Mouse (Mus musculus) left cerebral cortex, postnatal 36 days (tissue): ENCODE data around the gene Gm12185. TPM values are rescaled to one million over a fixed set of nuclear protein-coding genes. Genes with fewer than 3 reads are reported as not detected.

Experiments used
- DNase-seq, 2 experiments: peaks; one replicate each; pipeline ENCODE4 v3.0.0; 2021 to 2022; ENCODE audit warnings: low spot score in 2 of 2, mixed read lengths in 1 of 2
- intact Hi-C: fragments of 180-260 bp; cut with DNase I; formaldehyde crosslinking; loops from one replicate; pipeline ENCODE4 v1.15.1; 2025
- total RNA-seq, 2 experiments: library from RNA; stranded (reverse); gene quantifications; 2 replicates each; pipeline ENCODE4 v1.2.3; 2021

Gene Gm12185
- total RNA-seq, 2 experiments from 2014 or later: 0.15 to 0.20 TPM

DNA sequence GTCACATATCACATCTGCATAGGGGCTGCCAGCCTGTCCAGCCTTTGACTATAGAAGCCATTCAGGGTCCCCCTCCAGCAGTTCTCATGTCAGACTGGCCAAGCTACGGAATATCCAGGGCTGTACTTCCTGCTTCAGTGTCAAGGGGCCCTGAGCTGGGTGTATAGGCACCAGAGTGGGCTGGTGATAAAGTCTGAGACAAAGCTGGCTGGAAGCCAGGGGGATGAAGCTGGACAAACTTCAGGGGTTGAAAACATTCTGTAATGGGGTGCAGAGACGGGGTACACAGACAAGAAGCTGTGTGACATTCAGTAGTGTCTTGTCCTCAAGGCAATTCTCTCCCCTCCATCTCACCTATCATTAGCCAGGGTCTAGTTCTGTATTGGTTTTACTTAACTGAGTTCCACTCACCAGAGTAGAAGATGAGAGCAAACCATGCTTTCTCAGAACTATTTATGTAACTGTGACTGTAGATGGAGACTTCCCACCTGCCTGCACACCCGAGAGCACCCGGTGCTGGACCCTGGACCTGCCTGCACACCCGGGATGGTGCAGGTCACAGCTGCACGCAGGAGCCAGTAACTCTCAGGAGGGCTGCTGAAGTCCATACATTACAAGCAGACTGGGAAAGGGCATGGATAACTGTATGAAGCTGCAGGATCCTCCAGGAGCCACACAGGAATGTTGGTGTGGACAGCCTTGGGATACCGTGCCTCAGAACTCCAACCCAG, 122.5 kb downstream of the Gm12185 start:
- no peak for DNase-seq
- intact Hi-C loops: loop anchor here (5.0 to 10.0 kb wide), 2 partner anchors 315 to 403 kb away; partner anchors contain the start of gene Btnl9

DNA sequence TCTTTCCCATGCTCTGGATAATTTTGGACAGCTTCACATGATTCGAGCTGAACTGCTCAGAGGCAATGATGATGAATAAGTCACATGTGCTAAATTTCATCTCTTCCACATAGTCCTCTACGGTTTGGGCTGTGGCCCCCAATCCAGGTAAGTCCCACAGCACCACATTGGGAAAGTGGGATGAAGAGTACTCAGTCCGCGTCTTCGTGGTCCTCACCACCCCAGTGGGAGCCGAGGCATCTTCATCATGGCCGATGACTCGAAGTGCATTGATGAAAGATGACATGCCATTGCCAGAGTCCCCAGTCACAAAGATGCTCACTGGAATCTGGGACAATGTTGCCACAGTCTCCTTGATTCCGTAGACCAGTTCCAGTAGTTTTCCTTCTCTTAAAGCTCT, 125.5 kb downstream of the Gm12185 start:
- DNase-seq: no peak
- intact Hi-C loops: no loop called here

DNA sequence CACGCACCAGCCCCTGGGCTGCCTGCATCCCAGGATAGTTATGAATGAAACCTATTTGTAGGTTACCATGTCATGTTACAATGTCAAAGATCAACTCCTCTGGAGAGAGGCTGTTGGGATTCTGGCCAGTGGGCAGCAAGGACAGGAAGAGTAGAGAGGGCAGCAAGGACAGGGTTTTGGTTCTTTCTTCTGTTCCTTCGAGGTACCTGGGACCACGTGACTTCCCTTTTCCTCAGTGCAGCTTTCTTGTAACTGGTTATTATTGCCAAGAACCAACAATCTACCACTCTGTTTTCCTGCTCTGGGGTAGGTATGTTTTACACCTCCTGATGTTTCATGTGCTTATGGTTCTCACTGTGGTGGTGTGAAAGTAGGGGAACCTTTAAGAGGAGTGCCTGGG, 128.2 kb downstream of the Gm12185 start:
- intact Hi-C loops: no loop called here

DNA sequence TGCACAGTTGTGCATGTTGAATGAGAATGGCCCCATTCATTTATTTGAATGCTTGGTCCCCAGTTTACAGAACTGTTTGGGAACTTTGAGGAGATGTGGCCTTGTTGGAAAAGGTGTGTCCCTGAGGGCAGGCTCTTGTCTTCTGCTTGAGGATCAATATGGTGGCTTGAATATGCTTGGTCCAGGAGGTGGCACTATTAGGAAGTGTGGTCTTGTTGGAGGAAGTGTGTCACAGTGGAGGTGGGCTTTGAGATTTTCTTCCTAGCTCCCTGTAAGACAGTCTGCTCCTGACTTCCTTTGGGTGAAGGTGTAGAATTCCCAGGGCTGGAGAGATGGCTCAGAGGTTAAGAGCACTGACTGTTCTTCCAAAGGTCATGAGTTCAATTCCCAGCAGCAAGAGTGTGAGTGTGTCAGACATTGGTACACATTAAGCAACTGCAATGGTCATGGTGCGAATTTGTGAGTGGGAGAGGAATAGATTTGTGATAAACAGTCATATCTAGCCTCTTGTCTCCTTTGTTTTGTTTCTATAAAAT, 129.2 kb downstream of the Gm12185 start:
- DNase-seq: no peak
- intact Hi-C loops: no loop called here

More for the DNA sequence above, 128.2 kb downstream of the Gm12185 start:
- no peak for DNase-seq

DNA sequence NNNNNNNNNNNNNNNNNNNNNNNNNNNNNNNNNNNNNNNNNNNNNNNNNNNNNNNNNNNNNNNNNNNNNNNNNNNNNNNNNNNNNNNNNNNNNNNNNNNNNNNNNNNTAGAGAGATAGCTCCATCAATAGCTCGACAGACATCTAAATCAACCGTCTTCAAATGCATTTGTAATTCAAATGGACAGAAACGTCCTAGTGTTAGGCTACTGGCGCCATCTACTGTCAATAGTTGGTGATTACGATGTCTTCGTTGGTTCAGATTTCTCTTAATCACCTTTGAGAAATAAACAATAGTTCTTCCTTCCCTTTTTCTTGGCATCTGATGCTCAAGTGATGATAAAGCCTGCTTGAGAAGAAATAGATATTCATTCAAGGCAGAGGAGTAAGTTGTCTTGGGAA, 133.0 kb downstream of the Gm12185 start:
- DNase-seq: peak in 1 of 2 experiments; percentile 33
- intact Hi-C loops: loop anchor here (2.0 kb wide), 1 partner anchor 70 kb away; no protein-coding TSS in a partner anchor

Other genes with a start within 250 kb of the Gm12185 start
- gene Rack1, start 191.9 kb downstream of the Gm12185 start, total RNA-seq: 100 to 1,000 TPM; 215 to 226 TPM
- 10 to 100 TPM; 61.2 to 62.1 TPM for gene Trim41, start 174.9 kb downstream of the Gm12185 start, total RNA-seq
- 1 to 10 TPM; 2.5 to 3.0 TPM for gene Trim7, start 166.1 kb downstream of the Gm12185 start, total RNA-seq
- 1 to 10 TPM; 1.3 to 3.0 TPM for gene Gm12184, start 165.6 kb downstream of the Gm12185 start, total RNA-seq
- 1 to 10 TPM; 5.2 to 6.2 TPM for gene Irgm1, start 120.5 kb downstream of the Gm12185 start, total RNA-seq
- under 1 TPM; 0.16 to 0.22 TPM for gene Gm5431, start 90.0 kb downstream of the Gm12185 start, total RNA-seq
- 1 to 10 TPM in 1 of 2 experiments, under 1 TPM in 1; 0.99 to 1.5 TPM for gene Psme2b, start 46.0 kb downstream of the Gm12185 start, total RNA-seq
- not detected for gene Olfr56, start 13.3 kb downstream of the Gm12185 start, total RNA-seq
- under 1 TPM; 0.81 to 0.95 TPM for gene 9930111J21Rik1, start 12.8 kb downstream of the Gm12185 start, total RNA-seq
- gene Tgtp1, start 1.9 kb upstream of the Gm12185 start, total RNA-seq: under 1 TPM; 0.39 to 0.43 TPM
- 1 to 10 TPM; 1.1 to 1.2 TPM for gene 9930111J21Rik2, start 59.0 kb upstream of the Gm12185 start, total RNA-seq
- under 1 TPM in 1 of 2 experiments, not detected in 1; 0.18 TPM for gene Tgtp2, start 72.0 kb upstream of the Gm12185 start, total RNA-seq
- gene Ifi47, start 84.4 kb upstream of the Gm12185 start, total RNA-seq: under 1 TPM in 1 of 2 experiments, not detected in 1; 0.74 TPM
- gene Olfr1396, start 122.6 kb upstream of the Gm12185 start, total RNA-seq: not detected
- gene Olfr1395, start 150.0 kb upstream of the Gm12185 start, total RNA-seq: not detected
- gene Olfr1394, start 162.2 kb upstream of the Gm12185 start, total RNA-seq: not detected
- gene Btnl9, start 194.9 kb upstream of the Gm12185 start, total RNA-seq: not detected
- 10 to 100 TPM; 45.8 to 55.7 TPM for gene Zfp62, start 211.1 kb upstream of the Gm12185 start, total RNA-seq